38 mouse cellular contexts compared by ENCODE assay signal in genomic region chr6:41653173-41653572, GRCm38 (mm10). TPM values are rescaled to one million over a fixed set of nuclear protein-coding genes. Genes with fewer than 3 reads are reported as not detected.
"Had no signal": no experiment of that assay in that cellular context is flagged by ENCODE, and none has a peak within 500 bp of the region (broad histone marks: within the 10 kb centered on the region; RNA-seq: fewer than 3 reads in every experiment).

No protein-coding gene starts in this region.

- H3K27ac ChIP-seq: embryonic facial prominence, embryonic 10.5 days; embryonic facial prominence, embryonic 12.5 days; embryonic facial prominence, embryonic 13.5 days; embryonic facial prominence, embryonic 15.5 days; forebrain, embryonic 10.5 days; forebrain, embryonic 12.5 days; forebrain, embryonic 13.5 days; forebrain, embryonic 15.5 days; gastrocnemius, adult 2 months; heart, adult 2 months; heart, embryonic 10.5 days had no signal

- H3K4me3 ChIP-seq: embryonic facial prominence, embryonic 10.5 days; embryonic facial prominence, embryonic 12.5 days; embryonic facial prominence, embryonic 13.5 days; embryonic facial prominence, embryonic 15.5 days; erythroblast, embryonic 14.5 days; forebrain, embryonic 10.5 days; forebrain, embryonic 12.5 days; forebrain, embryonic 13.5 days; forebrain, embryonic 15.5 days; gastrocnemius, adult 2 months; heart, adult 2 months; heart, embryonic 10.5 days had no signal

- H3K27me3 ChIP-seq: embryonic facial prominence, embryonic 12.5 days; embryonic facial prominence, embryonic 13.5 days; embryonic facial prominence, embryonic 15.5 days; forebrain, embryonic 12.5 days; forebrain, embryonic 13.5 days; forebrain, embryonic 15.5 days had no signal

- H3K9me3 ChIP-seq: embryonic facial prominence, embryonic 10.5 days; embryonic facial prominence, embryonic 12.5 days; embryonic facial prominence, embryonic 13.5 days; embryonic facial prominence, embryonic 15.5 days; forebrain, embryonic 10.5 days; forebrain, embryonic 12.5 days; forebrain, embryonic 13.5 days; forebrain, embryonic 15.5 days; heart, embryonic 10.5 days had no signal

- H3K36me3 ChIP-seq: embryonic facial prominence, embryonic 10.5 days; embryonic facial prominence, embryonic 12.5 days; embryonic facial prominence, embryonic 13.5 days; embryonic facial prominence, embryonic 15.5 days; forebrain, embryonic 10.5 days; forebrain, embryonic 12.5 days; forebrain, embryonic 15.5 days; heart, embryonic 10.5 days had no signal

- H3K9ac ChIP-seq: embryonic facial prominence, embryonic 12.5 days; embryonic facial prominence, embryonic 13.5 days; embryonic facial prominence, embryonic 15.5 days; forebrain, embryonic 12.5 days; forebrain, embryonic 13.5 days; forebrain, embryonic 15.5 days; forebrain, postnatal 0 days had no signal

- ATAC-seq: forebrain, embryonic 13.5 days; forebrain, embryonic 14.5 days; forebrain, embryonic 15.5 days; forebrain, embryonic 16.5 days; forebrain, postnatal 0 days had no signal

- H3K4me2 ChIP-seq: embryonic facial prominence, embryonic 12.5 days; embryonic facial prominence, embryonic 13.5 days; embryonic facial prominence, embryonic 15.5 days; forebrain, embryonic 12.5 days; forebrain, embryonic 13.5 days; forebrain, embryonic 15.5 days; heart, embryonic 11.5 days had no signal

- H3K4me1 ChIP-seq: embryonic facial prominence, embryonic 10.5 days; embryonic facial prominence, embryonic 12.5 days; embryonic facial prominence, embryonic 13.5 days; embryonic facial prominence, embryonic 15.5 days; forebrain, embryonic 10.5 days; forebrain, embryonic 12.5 days; forebrain, embryonic 13.5 days; forebrain, embryonic 15.5 days; heart, embryonic 10.5 days had no signal

- DNase-seq: cerebellum, adult 9-10 months; cerebellum, postnatal 10 days; cerebellum, postnatal 14 days; cerebellum, postnatal 25 days; cerebellum, postnatal 36 days; embryo, embryonic 11 days; forebrain, postnatal 0 days; gastrocnemius, adult 2 months; gastrocnemius, postnatal 10 days; gastrocnemius, postnatal 14 days; gastrocnemius, postnatal 25 days; gastrocnemius, postnatal 36 days; heart, adult 11 months; heart, adult 18-20 months; heart, adult 2 months had no signal

RNA-seq across cellular contexts. Expression of gene Trpv6, which starts 17.0 kb away (rescaled TPM):
- total RNA-seq: forebrain, postnatal 0 days; gastrocnemius, adult 18-20 months; gastrocnemius, adult 2 months; gastrocnemius, adult 8-10 months; gastrocnemius, postnatal 10 days; gastrocnemius, postnatal 14 days; gastrocnemius, postnatal 25 days; gastrocnemius, postnatal 36 days; gastrocnemius, postnatal 4 days; granulocyte monocyte progenitor cell, adult 5-6 weeks; heart, adult 18-20 months; heart, adult 2 months; heart, adult 8-10 months had no signal
- polyA plus RNA-seq: heart, adult 2 months; heart, embryonic 11.5 days had no signal

RNA-seq across cellular contexts. Expression of gene Trpv5, which starts 27.4 kb away (rescaled TPM):
- total RNA-seq: forebrain, postnatal 0 days; gastrocnemius, adult 18-20 months; gastrocnemius, adult 2 months; gastrocnemius, adult 8-10 months; gastrocnemius, postnatal 10 days; gastrocnemius, postnatal 14 days; gastrocnemius, postnatal 25 days; gastrocnemius, postnatal 36 days; gastrocnemius, postnatal 4 days; granulocyte monocyte progenitor cell, adult 5-6 weeks; heart, adult 18-20 months; heart, adult 2 months; heart, adult 8-10 months had no signal
- polyA plus RNA-seq: cortical plate, adult 2 months; embryonic facial prominence, embryonic 10.5 days; embryonic facial prominence, embryonic 11.5 days; embryonic facial prominence, embryonic 12.5 days; embryonic facial prominence, embryonic 13.5 days; embryonic facial prominence, embryonic 14.5 days; embryonic facial prominence, embryonic 15.5 days; erythroblast, embryonic 14.5 days; forebrain, embryonic 10.5 days; forebrain, embryonic 11.5 days; forebrain, embryonic 12.5 days; forebrain, embryonic 13.5 days; forebrain, embryonic 14.5 days; forebrain, embryonic 15.5 days; forebrain, embryonic 16.5 days; forebrain, postnatal 0 days; frontal cortex, adult 2 months; heart, adult 2 months; heart, embryonic 10.5 days; heart, embryonic 11.5 days had no signal

RNA-seq across cellular contexts. Expression of gene Llcfc1, which starts 31.1 kb away (rescaled TPM):
- total RNA-seq: forebrain, postnatal 0 days; gastrocnemius, adult 18-20 months; gastrocnemius, adult 2 months; gastrocnemius, adult 8-10 months; gastrocnemius, postnatal 10 days; gastrocnemius, postnatal 14 days; gastrocnemius, postnatal 25 days; gastrocnemius, postnatal 36 days; gastrocnemius, postnatal 4 days; granulocyte monocyte progenitor cell, adult 5-6 weeks; heart, adult 18-20 months; heart, adult 2 months; heart, adult 8-10 months had no signal
- polyA plus RNA-seq: cortical plate, adult 2 months; embryonic facial prominence, embryonic 10.5 days; embryonic facial prominence, embryonic 11.5 days; embryonic facial prominence, embryonic 12.5 days; embryonic facial prominence, embryonic 13.5 days; embryonic facial prominence, embryonic 14.5 days; embryonic facial prominence, embryonic 15.5 days; erythroblast, embryonic 14.5 days; forebrain, embryonic 10.5 days; forebrain, embryonic 11.5 days; forebrain, embryonic 12.5 days; forebrain, embryonic 13.5 days; forebrain, embryonic 14.5 days; forebrain, embryonic 15.5 days; forebrain, embryonic 16.5 days; forebrain, postnatal 0 days; frontal cortex, adult 2 months; heart, embryonic 10.5 days; heart, embryonic 11.5 days had no signal

RNA-seq across cellular contexts. Expression of gene Kel, which starts 51.0 kb away (rescaled TPM):
- total RNA-seq: forebrain, postnatal 0 days; gastrocnemius, adult 18-20 months; gastrocnemius, adult 2 months; gastrocnemius, adult 8-10 months; gastrocnemius, postnatal 14 days; gastrocnemius, postnatal 25 days; gastrocnemius, postnatal 36 days; heart, adult 18-20 months had no signal
- polyA plus RNA-seq: cortical plate, adult 2 months; forebrain, postnatal 0 days had no signal
